Mouse (Mus musculus) midbrain, embryonic 14.5 days (tissue): ENCODE results near the gene Numb. TPM values are rescaled to one million over a fixed set of nuclear protein-coding genes. Genes with fewer than 3 reads are reported as not detected.

Source experiments
- ATAC-seq: fragments of 200-750 bp; cut with Nextera tagmentation; 2 replicates; pipeline ENCODE4 v1.8.0; 2017; ENCODE audit warnings: moderate number of reproducible peaks, moderate library complexity; ENCODE audit not compliant: low FRiP score, low TSS enrichment
- DNase-seq: peaks from one replicate; pipeline ENCODE4 v3.0.0-alpha.2; 2015
- H3K27ac ChIP-seq: fragments of 300-500 bp; sonication (generic); replicated peaks from 2 replicates; pipeline ENCODE4 v1.5.1; 2014; ENCODE audit warnings: mild to moderate bottlenecking, low read depth, low read length, moderate library complexity
- H3K27me3 ChIP-seq: fragments of 300-500 bp; sonication (generic); 2 replicates; pipeline ENCODE4 v1.6.1; 2014; ENCODE audit warnings: low read length, control low read depth, mixed read lengths; ENCODE audit not compliant: control insufficient read depth, insufficient read depth
- H3K36me3 ChIP-seq: fragments of 300-500 bp; sonication (generic); 2 replicates; pipeline ENCODE4 v1.6.1; 2014; ENCODE audit warnings: low read length, control low read depth; ENCODE audit not compliant: control insufficient read depth, insufficient read depth
- H3K4me1 ChIP-seq: fragments of 300-500 bp; sonication (generic); 2 replicates; pipeline ENCODE4 v1.6.1; 2014; ENCODE audit warnings: mild to moderate bottlenecking, antibody characterized with exemption, low read length, control low read depth; ENCODE audit not compliant: control insufficient read depth, insufficient read depth
- H3K4me2 ChIP-seq: fragments of 300-500 bp; sonication (generic); 2 replicates; pipeline ENCODE4 v1.6.1; 2014; ENCODE audit warnings: mild to moderate bottlenecking, low read length, moderate library complexity
- H3K4me3 ChIP-seq: fragments of 300-500 bp; sonication (generic); replicated peaks from 2 replicates; pipeline ENCODE4 v1.5.1; 2014; ENCODE audit warnings: low read depth, low read length
- H3K9ac ChIP-seq: fragments of 300-500 bp; sonication (generic); replicated peaks from 2 replicates; pipeline ENCODE4 v1.6.1; 2014; ENCODE audit warnings: mild to moderate bottlenecking, low read length, moderate library complexity
- H3K9me3 ChIP-seq: fragments of 300-500 bp; sonication (generic); 2 replicates; pipeline ENCODE4 v1.6.1; 2016; ENCODE audit warnings: low read length, control low read depth, mixed read lengths; ENCODE audit not compliant: control insufficient read depth
- WGBS: fragments of 180-500 bp; shearing (Covaris S2); extraction: QIAGEN DNeasy Blood & Tissue Kit; methylation state at CpG from one replicate; pipeline ENCODE4 v1.1.7; 2014; 5-methylcytosine and 5-hydroxymethylcytosine counted together
- polyA plus RNA-seq: library from polyadenylated mRNA; unstranded; fragments of >200 nt; fragmentation: Nextera tagmentation; extraction: Ambion mirVana; gene quantifications from 2 replicates; pipeline ENCODE4 v1.2.1, GENCODE M21; 2014

The Numb gene
- polyA plus RNA-seq, 1 experiment from 2014 or later = 20.6 TPM

- Histone ChIP-seq H3K4me2 (no peak overlapping the region), H3K9me3 (no peaks in the 10 kb centered on the region), H3K4me1 (0 out of 2 replicates have a peak, but pooled peaks cover 4% of the 10 kb centered on the region), H3K36me3 (no peaks in the 10 kb centered on the region), H3K4me3 (no peak overlapping the region), H3K9ac (no peak overlapping the region), H3K27me3 (no peaks in the 10 kb centered on the region), H3K27ac (no peak overlapping the region)
- ATAC-seq (no peak), DNase-seq (no peak)
- WGBS = 79% methylated on average over 2 of the region's 2 CpGs
Measured at GRCm38 (mm10) chr12:83926061-83926460, 4.3 kb upstream of the Numb start.

GRCm38 (mm10) chr12:83925160-83925703 lies 3.5 kb upstream of the Numb start:
- Histone ChIP-seq H3K9ac (no peak overlapping the region), H3K4me1 (peaks cover 9% of the 10 kb centered on the region), H3K27ac (no peak overlapping the region), H3K4me3 (no peak overlapping the region), H3K4me2 (no peak overlapping the region), H3K9me3 (no peaks in the 10 kb centered on the region), H3K36me3 (no peaks in the 10 kb centered on the region), H3K27me3 (no peaks in the 10 kb centered on the region)
- WGBS = 72% methylated on average over 7 of the region's 7 CpGs
- ATAC-seq = no peak
- DNase-seq = no peak

- Histone ChIP-seq H3K9me3 (no peaks in the 10 kb centered on the region), H3K4me1 (peaks cover 12% of the 10 kb centered on the region), H3K4me2 (no peak overlapping the region), H3K27me3 (no peaks in the 10 kb centered on the region), H3K9ac (no peak overlapping the region), H3K4me3 (no peak overlapping the region), H3K27ac (no peak overlapping the region), H3K36me3 (no peaks in the 10 kb centered on the region)
- no peak for DNase-seq
- no peak for ATAC-seq
- 65% methylated on average over 3 of the region's 3 CpGs for WGBS
Measured at GRCm38 (mm10) chr12:83924332-83924731, 2.6 kb upstream of the Numb start.

- Histone ChIP-seq H3K27me3 (no peaks in the 10 kb centered on the region), H3K4me1 (peaks cover 12% of the 10 kb centered on the region), H3K4me3 (no peak overlapping the region), H3K27ac (no peak overlapping the region), H3K36me3 (no peaks in the 10 kb centered on the region), H3K9me3 (no peaks in the 10 kb centered on the region), H3K9ac (no peak overlapping the region), H3K4me2 (peak overlapping the region; percentile 51; the same call in 1 of the 2 replicates)
- ATAC-seq = no peak
- no peak for DNase-seq
- 88% methylated on average over 1 of the region's 1 CpGs for WGBS
Measured at GRCm38 (mm10) chr12:83923486-83923859, 1.7 kb upstream of the Numb start.

- Histone ChIP-seq H3K4me3 (peak overlapping the region; percentile 96), H3K36me3 (no peaks in the 10 kb centered on the region), H3K4me1 (peaks cover 12% of the 10 kb centered on the region), H3K27me3 (no peaks in the 10 kb centered on the region), H3K9ac (no peak overlapping the region), H3K27ac (no peak overlapping the region), H3K4me2 (peak overlapping the region; percentile 51), H3K9me3 (no peaks in the 10 kb centered on the region)
- ATAC-seq = no peak
- 40% methylated on average over 8 of the region's 8 CpGs for WGBS
- no peak for DNase-seq
Measured at GRCm38 (mm10) chr12:83922724-83923485, 1.2 kb upstream of the Numb start.

GRCm38 (mm10) chr12:83920721-83921441 lies 853 bp downstream of the Numb start:
- Histone ChIP-seq H3K27me3 (no peaks in the 10 kb centered on the region), H3K4me3 (peak overlapping the region; percentile 96), H3K9me3 (no peaks in the 10 kb centered on the region), H3K4me2 (peak overlapping the region; percentile 91), H3K4me1 (peaks cover 12% of the 10 kb centered on the region), H3K36me3 (0 out of 2 replicates have a peak, but pooled peaks cover 4% of the 10 kb centered on the region), H3K27ac (peak overlapping the region; percentile 86), H3K9ac (peak overlapping the region; percentile 76)
- ATAC-seq (no peak), DNase-seq (peak; percentile 46)
- WGBS = under 1% methylated on average over 31 of the region's 31 CpGs

GRCm38 (mm10) chr12:83916884-83917283 lies 4.8 kb downstream of the Numb start:
- H3K27me3 ChIP-seq = no peaks in the 10 kb centered on the region
- H3K27ac ChIP-seq = no peak overlapping the region
- H3K9me3 ChIP-seq = no peaks in the 10 kb centered on the region
- WGBS = 87% methylated on average over 9 of the region's 9 CpGs
- peaks cover 9% of the 10 kb centered on the region; the same call in 1 of the 2 replicates for H3K36me3 ChIP-seq
- H3K4me1 ChIP-seq = peaks cover 8% of the 10 kb centered on the region
- no peak overlapping the region for H3K9ac ChIP-seq
- ATAC-seq (no peak), DNase-seq (no peak)
- H3K4me2 ChIP-seq = no peak overlapping the region
- H3K4me3 ChIP-seq = no peak overlapping the region

- peaks cover 9% of the 10 kb centered on the region; the same call in 1 of the 2 replicates for H3K36me3 ChIP-seq
- ATAC-seq (no peak), DNase-seq (no peak)
- no peak overlapping the region for H3K9ac ChIP-seq
- no peak overlapping the region for H3K27ac ChIP-seq
- H3K27me3 ChIP-seq = no peaks in the 10 kb centered on the region
- WGBS = 92% methylated on average over 1 of the region's 1 CpGs
- no peaks in the 10 kb centered on the region for H3K9me3 ChIP-seq
- no peak overlapping the region for H3K4me2 ChIP-seq
- H3K4me3 ChIP-seq = no peak overlapping the region
- H3K4me1 ChIP-seq = no peaks in the 10 kb centered on the region
Measured at GRCm38 (mm10) chr12:83914797-83915196, 6.9 kb downstream of the Numb start.
